Mouse (Mus musculus) olfactory bulb, adult 2 months (tissue): ENCODE results near the gene Pacs2.

ENCODE experiments used
- CTCF ChIP-seq: fragments of 200-500 bp; IDR thresholded peaks from 2 replicates; pipeline ENCODE4 v1.5.1; 2012; ENCODE audit warnings: low read depth, mild to moderate bottlenecking, low read length, moderate library complexity; ENCODE audit not compliant: insufficient read depth
- POLR2A ChIP-seq: fragments of 200-500 bp; IDR thresholded peaks from 2 replicates; pipeline ENCODE4 v1.6.1; 2012; ENCODE audit warnings: mild to moderate bottlenecking, low read depth, low read length, moderate library complexity; ENCODE audit not compliant: insufficient read depth

- TF ChIP-seq CTCF, result no peak
- TF ChIP-seq POLR2A, result no peak
Measured at GRCm38 (mm10) chr12:113088026-113088425, 73.7 kb downstream of the Pacs2 start.
